Mouse (Mus musculus) T-helper 2 cell (primary cell): ENCODE measurements around the gene Onecut3.

Experiments
- in situ Hi-C: fragments of 300-600 bp; cut with MboI, MseI; formaldehyde crosslinking; loops from one replicate; pipeline ENCODE4 v1.15.1; 2025; ENCODE audit warnings: high pct_unique_total_duplicates

Gene Onecut3

GRCm38 (mm10) chr10:80503599-80504220 is 9.1 kb downstream of the Onecut3 start:
- in situ Hi-C loops = no loop called here

- in situ Hi-C loops = loop anchor here (5.0 kb wide), 1 partner anchor 57 kb away; no protein-coding TSS in a partner anchor
Observed at GRCm38 (mm10) chr10:80504724-80505123, 10.1 kb downstream of the Onecut3 start.

- in situ Hi-C loops = loop anchor here (5.0 kb wide), 1 partner anchor 59 kb away; no protein-coding TSS in a partner anchor
Observed at GRCm38 (mm10) chr10:80506222-80506621, 11.6 kb downstream of the Onecut3 start.

GRCm38 (mm10) chr10:80509412-80510272 is 15.0 kb downstream of the Onecut3 start:
- in situ Hi-C loops = loop anchor here (5.0 kb wide), 1 partner anchor 62 kb away; no protein-coding TSS in a partner anchor

GRCm38 (mm10) chr10:80510273-80510660 is 15.6 kb downstream of the Onecut3 start:
- in situ Hi-C loops = no loop called here

GRCm38 (mm10) chr10:80513739-80514138 is 19.1 kb downstream of the Onecut3 start:
- in situ Hi-C loops = no loop called here

- in situ Hi-C loops = no loop called here
Observed at GRCm38 (mm10) chr10:80519287-80519686, 24.7 kb downstream of the Onecut3 start.

GRCm38 (mm10) chr10:80523299-80523698 is 28.7 kb downstream of the Onecut3 start:
- in situ Hi-C loops = no loop called here

- in situ Hi-C loops = no loop called here
Observed at GRCm38 (mm10) chr10:80526172-80526571, 31.5 kb downstream of the Onecut3 start.

GRCm38 (mm10) chr10:80532783-80533182 is 38.1 kb downstream of the Onecut3 start:
- in situ Hi-C loops = no loop called here

- in situ Hi-C loops = no loop called here
Observed at GRCm38 (mm10) chr10:80533704-80534103, 39.1 kb downstream of the Onecut3 start.

- in situ Hi-C loops = no loop called here
Observed at GRCm38 (mm10) chr10:80535071-80535470, 40.4 kb downstream of the Onecut3 start.

- in situ Hi-C loops = no loop called here
Observed at GRCm38 (mm10) chr10:80535711-80536110, 41.1 kb downstream of the Onecut3 start.

- in situ Hi-C loops = no loop called here
Observed at GRCm38 (mm10) chr10:80538180-80538579, 43.5 kb downstream of the Onecut3 start.

- in situ Hi-C loops = no loop called here
Observed at GRCm38 (mm10) chr10:80538710-80539394, 44.2 kb downstream of the Onecut3 start, which contains the start of gene Atp8b3. Gene Atp8b3, minus strand, starts transcription at chr10:80539124.

- in situ Hi-C loops = no loop called here
Observed at GRCm38 (mm10) chr10:80539493-80539892, 44.9 kb downstream of the Onecut3 start.

GRCm38 (mm10) chr10:80543873-80544272 is 49.2 kb downstream of the Onecut3 start:
- in situ Hi-C loops = no loop called here

- in situ Hi-C loops = no loop called here
Observed at GRCm38 (mm10) chr10:80545590-80545989, 51.0 kb downstream of the Onecut3 start.

GRCm38 (mm10) chr10:80546945-80547344 is 52.3 kb downstream of the Onecut3 start:
- in situ Hi-C loops = no loop called here

- in situ Hi-C loops = no loop called here
Observed at GRCm38 (mm10) chr10:80547539-80547938, 52.9 kb downstream of the Onecut3 start.

- in situ Hi-C loops = no loop called here
Observed at GRCm38 (mm10) chr10:80548428-80549006, 53.9 kb downstream of the Onecut3 start.

GRCm38 (mm10) chr10:80549279-80549678 is 54.6 kb downstream of the Onecut3 start:
- in situ Hi-C loops = no loop called here
